Mouse (Mus musculus) forebrain, embryonic 12.5 days (tissue): ENCODE measurements at regions not wholly inside any gene's neighbourhood (a gene's known extent, or its start where the extent isn't known, plus 50 kb on each side); places are given as distances from the start of the nearest gene placed in this dataset.

Experiments used
- ATAC-seq: fragments of 200-750 bp; cut with Nextera tagmentation; 2 replicates; pipeline ENCODE4 v1.8.0; 2017; ENCODE audit warnings: moderate TSS enrichment; ENCODE audit not compliant: low FRiP score
- H3K27ac ChIP-seq: fragments of 300-500 bp; sonication (generic); 2 replicates; pipeline ENCODE4 v1.5.1; 2016; ENCODE audit warnings: mild to moderate bottlenecking
- H3K27me3 ChIP-seq: fragments of 300-500 bp; sonication (generic); 2 replicates; pipeline ENCODE4 v1.6.1; 2016; ENCODE audit warnings: mild to moderate bottlenecking
- H3K36me3 ChIP-seq: fragments of 300-500 bp; sonication (generic); replicated peaks from 2 replicates; pipeline ENCODE4 v1.6.1; 2016; ENCODE audit warnings: mild to moderate bottlenecking
- H3K4me1 ChIP-seq: fragments of 300-500 bp; sonication (generic); 2 replicates; pipeline ENCODE4 v1.6.1; 2016
- H3K4me2 ChIP-seq: fragments of 300-500 bp; sonication (generic); 2 replicates; pipeline ENCODE4 v1.6.1; 2016; ENCODE audit warnings: mild to moderate bottlenecking, moderate library complexity
- H3K4me3 ChIP-seq: fragments of 300-500 bp; sonication (generic); replicated peaks from 2 replicates; pipeline ENCODE4 v1.5.1; 2016; ENCODE audit warnings: mild to moderate bottlenecking
- H3K9ac ChIP-seq: fragments of 300-500 bp; sonication (generic); 2 replicates; pipeline ENCODE4 v1.6.1; 2016; ENCODE audit warnings: mild to moderate bottlenecking
- H3K9me3 ChIP-seq: fragments of 300-500 bp; sonication (generic); 2 replicates; pipeline ENCODE4 v1.6.1; 2016
- WGBS: fragments of 180-500 bp; shearing (Covaris S2); methylation state at CpG from one replicate; pipeline ENCODE4 v1.1.7; 2016; 5-methylcytosine and 5-hydroxymethylcytosine counted together

DNA sequence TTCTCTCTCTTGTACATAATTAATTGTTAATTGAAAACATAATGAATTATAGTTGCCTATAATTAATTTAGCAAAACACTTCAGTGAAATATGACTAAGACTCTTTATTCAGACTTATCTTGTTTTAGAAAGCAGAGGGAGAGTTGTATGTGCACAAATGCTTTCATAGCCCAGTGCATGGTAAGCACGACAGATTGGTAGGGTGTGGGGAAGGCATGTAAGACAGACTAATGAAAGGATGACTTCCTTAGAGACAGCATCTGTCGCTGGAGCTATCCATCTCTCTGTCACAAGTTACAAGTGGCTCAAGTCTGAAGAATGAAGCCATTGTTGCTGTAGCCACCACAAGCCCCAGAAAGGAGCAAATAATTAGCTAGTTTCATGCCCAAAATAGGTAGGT, 376.9 kb downstream of the 4930474N05Rik start:
- Histone ChIP-seq H3K27me3 (no peaks in the 10 kb centered on the region), H3K4me2 (no peak overlapping the region), H3K4me1 (no peaks in the 10 kb centered on the region), H3K36me3 (no peaks in the 10 kb centered on the region), H3K9me3 (no peaks in the 10 kb centered on the region), H3K27ac (no peak overlapping the region), H3K4me3 (no peak overlapping the region), H3K9ac (no peak overlapping the region)
- ATAC-seq, result no peak
- 74% methylated on average over 2 of the region's 2 CpGs for WGBS

DNA sequence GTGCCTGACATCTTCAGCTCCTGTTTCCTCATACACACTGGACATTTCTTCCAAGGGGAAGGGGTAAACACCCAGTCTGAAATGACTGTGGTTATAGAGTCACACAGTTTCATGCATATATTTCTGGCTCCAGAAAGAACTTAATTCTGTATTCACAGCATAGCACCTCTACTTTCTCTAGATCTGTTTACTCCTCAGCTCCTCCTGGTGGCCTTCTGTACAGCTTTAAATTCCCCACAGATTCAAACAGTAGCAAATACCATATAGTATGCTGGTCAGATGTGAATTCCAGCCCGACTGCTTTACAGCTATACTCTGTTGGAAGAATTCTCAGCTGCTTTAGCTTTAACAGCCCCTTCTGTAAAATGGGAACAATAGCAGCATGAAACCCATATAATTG, 375.6 kb downstream of the 4930474N05Rik start:
- ATAC-seq, result no peak
- Histone ChIP-seq H3K4me3 (no peak overlapping the region), H3K9me3 (no peaks in the 10 kb centered on the region), H3K36me3 (no peaks in the 10 kb centered on the region), H3K27me3 (no peaks in the 10 kb centered on the region), H3K4me1 (no peaks in the 10 kb centered on the region), H3K9ac (no peak overlapping the region), H3K4me2 (no peak overlapping the region), H3K27ac (no peak overlapping the region)
- 68% methylated on average over 1 of the region's 1 CpGs for WGBS

DNA sequence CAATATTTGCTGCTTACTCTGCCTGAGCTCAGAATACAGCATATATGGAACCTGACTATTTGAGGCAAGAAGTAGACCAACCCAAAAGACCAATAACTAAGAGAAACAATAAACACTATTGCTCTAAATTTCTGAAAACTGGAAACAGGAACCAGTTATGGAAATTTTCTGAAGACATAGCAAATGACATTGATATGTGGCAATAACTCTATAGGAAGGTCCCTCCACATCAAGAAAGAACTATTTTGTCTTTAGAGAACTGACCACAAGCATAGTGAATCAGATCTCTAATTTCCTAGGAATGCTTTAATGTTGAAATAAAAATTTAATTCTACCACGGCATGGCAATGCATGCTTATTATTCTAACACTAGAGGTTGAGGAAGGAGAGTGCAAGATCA, 358.3 kb downstream of the 4930474N05Rik start:
- H3K4me2 ChIP-seq, result no peak overlapping the region
- H3K27me3 ChIP-seq, result no peaks in the 10 kb centered on the region
- H3K27ac ChIP-seq, result no peak overlapping the region
- no peak overlapping the region for H3K4me3 ChIP-seq
- WGBS, result 90% methylated on average over 1 of the region's 1 CpGs
- no peaks in the 10 kb centered on the region for H3K36me3 ChIP-seq
- H3K4me1 ChIP-seq, result no peaks in the 10 kb centered on the region
- no peak overlapping the region for H3K9ac ChIP-seq
- no peaks in the 10 kb centered on the region for H3K9me3 ChIP-seq
- ATAC-seq, result no peak

DNA sequence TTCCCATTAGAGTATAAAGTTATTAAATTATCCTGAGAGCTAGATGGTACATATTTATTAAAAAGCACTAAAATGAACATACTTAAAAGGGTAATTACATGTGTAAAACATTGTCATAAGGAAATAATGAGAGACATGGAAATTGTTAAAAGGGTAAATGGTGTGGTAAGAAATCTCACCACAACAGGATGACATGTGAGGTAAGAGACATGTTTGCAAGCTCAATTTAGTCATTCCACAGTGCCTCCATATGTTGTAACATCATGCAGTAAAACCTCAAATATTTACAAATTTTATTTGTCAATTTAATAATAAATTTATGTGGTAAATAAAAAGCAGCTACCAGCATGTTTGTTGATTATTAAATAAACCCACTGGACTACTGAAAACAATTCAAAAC, 355.4 kb downstream of the 4930474N05Rik start:
- H3K4me3 ChIP-seq, result no peak overlapping the region
- H3K27ac ChIP-seq, result no peak overlapping the region
- no peak for ATAC-seq

DNA sequence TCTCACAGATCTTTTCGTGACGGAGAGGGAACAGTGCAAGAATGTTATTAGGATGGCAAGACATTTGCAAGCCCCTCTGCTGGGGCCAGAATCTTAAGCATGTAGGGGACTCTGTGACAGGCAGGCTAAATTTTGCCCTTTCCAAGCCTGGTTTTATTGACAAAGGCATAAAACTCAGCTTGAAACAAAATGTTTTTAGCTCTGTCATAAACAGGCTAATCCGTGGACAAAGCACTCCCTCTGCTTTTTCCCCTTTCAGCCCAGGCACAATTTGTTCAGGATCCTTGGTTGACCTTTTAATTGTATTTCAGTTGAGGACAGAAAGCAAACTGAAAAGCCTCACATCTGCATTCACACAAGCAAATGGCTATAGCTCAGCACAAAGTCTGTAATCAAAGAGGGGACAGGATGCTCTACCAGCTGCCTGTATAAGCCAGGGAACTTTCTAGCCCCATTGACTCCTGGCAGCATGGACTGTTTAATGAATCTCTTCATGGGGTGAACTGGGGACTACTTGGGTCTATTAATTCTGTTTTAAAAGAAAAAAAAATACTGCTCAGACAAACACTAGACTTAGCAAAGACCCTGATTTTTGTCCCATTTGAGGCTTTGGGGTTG, 320.0 kb downstream of the 4930474N05Rik start:
- no peak overlapping the region for H3K4me2 ChIP-seq
- H3K4me1 ChIP-seq, result peaks cover 3% of the 10 kb centered on the region; the same call in 1 of the 2 replicates
- H3K9me3 ChIP-seq, result no peaks in the 10 kb centered on the region
- H3K4me3 ChIP-seq, result no peak overlapping the region
- ATAC-seq, result no peak
- no peaks in the 10 kb centered on the region for H3K36me3 ChIP-seq
- no peaks in the 10 kb centered on the region; the same call in 1 of the 2 replicates for H3K27me3 ChIP-seq
- WGBS, result 25% methylated on average over 3 of the region's 3 CpGs
- no peak overlapping the region for H3K9ac ChIP-seq
- H3K27ac ChIP-seq, result no peak overlapping the region

More for the DNA sequence above, 355.4 kb downstream of the 4930474N05Rik start:
- Histone ChIP-seq H3K4me2 (no peak overlapping the region), H3K9ac (no peak overlapping the region), H3K27me3 (no peaks in the 10 kb centered on the region), H3K36me3 (no peaks in the 10 kb centered on the region), H3K4me1 (no peaks in the 10 kb centered on the region), H3K9me3 (no peaks in the 10 kb centered on the region)

DNA sequence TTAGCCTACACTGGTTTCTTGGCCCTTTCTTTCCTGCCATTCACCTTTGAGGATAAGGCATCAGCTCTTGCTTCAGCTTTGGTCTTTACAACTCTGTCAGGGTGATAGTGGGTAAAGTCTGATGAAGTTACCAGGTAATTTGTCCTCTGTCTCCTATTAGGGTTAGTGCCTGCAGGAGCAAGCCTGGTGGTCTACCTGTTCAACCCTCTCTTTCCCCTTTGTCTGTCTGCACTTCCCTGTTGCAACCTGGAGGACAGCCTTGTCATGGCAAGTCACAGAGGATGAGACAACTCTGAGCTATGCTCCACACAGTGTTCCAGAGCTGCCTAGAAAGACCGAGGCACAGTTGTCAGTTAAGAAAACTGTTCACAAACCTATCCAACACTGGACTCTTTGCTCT, 319.5 kb downstream of the 4930474N05Rik start:
- ATAC-seq, result no peak
- Histone ChIP-seq H3K9me3 (no peaks in the 10 kb centered on the region), H3K27me3 (no peaks in the 10 kb centered on the region; the same call in 1 of the 2 replicates), H3K9ac (no peak overlapping the region), H3K4me2 (no peak overlapping the region), H3K4me3 (no peak overlapping the region), H3K4me1 (peaks cover 3% of the 10 kb centered on the region; the same call in 1 of the 2 replicates), H3K27ac (no peak overlapping the region), H3K36me3 (no peaks in the 10 kb centered on the region)
- WGBS, result 34% methylated on average over 1 of the region's 1 CpGs
